Mouse (Mus musculus) lung, embryonic 15.5 days (tissue): ENCODE measurements around the gene Cse1l. TPM values are rescaled to one million over a fixed set of nuclear protein-coding genes. Genes with fewer than 3 reads are reported as not detected.

ENCODE experiments used
- ATAC-seq: fragments of 200-750 bp; cut with Nextera tagmentation; 2 replicates; pipeline ENCODE4 v1.8.0; 2017; ENCODE audit warnings: moderate number of reproducible peaks, borderline replicate concordance; ENCODE audit not compliant: low FRiP score, low TSS enrichment; ENCODE audit errors: extremely low read depth
- H3K27ac ChIP-seq: fragments of 300-500 bp; sonication (generic); 2 replicates; pipeline ENCODE4 v1.5.1; 2015; ENCODE audit warnings: moderate library complexity, mild to moderate bottlenecking, inconsistent platforms
- H3K27me3 ChIP-seq: fragments of 300-500 bp; sonication (generic); 2 replicates; pipeline ENCODE4 v1.6.1; 2015; ENCODE audit warnings: inconsistent platforms
- H3K36me3 ChIP-seq: fragments of 300-500 bp; sonication (generic); 2 replicates; pipeline ENCODE4 v1.6.1; 2015; ENCODE audit warnings: inconsistent platforms
- H3K4me1 ChIP-seq: fragments of 300-500 bp; sonication (generic); 2 replicates; pipeline ENCODE4 v1.6.1; 2015; ENCODE audit warnings: inconsistent platforms
- H3K4me2 ChIP-seq: fragments of 300-500 bp; sonication (generic); 2 replicates; pipeline ENCODE4 v1.6.1; 2015; ENCODE audit warnings: inconsistent platforms, mild to moderate bottlenecking, moderate library complexity
- H3K4me3 ChIP-seq: fragments of 300-500 bp; sonication (generic); 2 replicates; pipeline ENCODE4 v1.5.1; 2015; ENCODE audit warnings: mild to moderate bottlenecking, inconsistent platforms
- H3K9ac ChIP-seq: fragments of 300-500 bp; sonication (generic); 2 replicates; pipeline ENCODE4 v1.6.1; 2015; ENCODE audit warnings: inconsistent platforms
- H3K9me3 ChIP-seq: fragments of 300-500 bp; sonication (generic); 2 replicates; pipeline ENCODE4 v1.6.1; 2016; ENCODE audit warnings: inconsistent platforms
- WGBS: fragments of 180-500 bp; shearing (Covaris S2); methylation state at CpG from one replicate; pipeline ENCODE4 v1.1.7; 2015; 5-methylcytosine and 5-hydroxymethylcytosine counted together
- polyA plus RNA-seq: library from polyadenylated mRNA; unstranded; fragments of >200 nt; fragmentation: Nextera tagmentation; extraction: Ambion mirVana; gene quantifications from 2 replicates; pipeline ENCODE4 v1.2.1, GENCODE M21; 2015

Gene Cse1l
- polyA plus RNA-seq, 1 experiment from 2014 or later: 127 TPM

DNA sequence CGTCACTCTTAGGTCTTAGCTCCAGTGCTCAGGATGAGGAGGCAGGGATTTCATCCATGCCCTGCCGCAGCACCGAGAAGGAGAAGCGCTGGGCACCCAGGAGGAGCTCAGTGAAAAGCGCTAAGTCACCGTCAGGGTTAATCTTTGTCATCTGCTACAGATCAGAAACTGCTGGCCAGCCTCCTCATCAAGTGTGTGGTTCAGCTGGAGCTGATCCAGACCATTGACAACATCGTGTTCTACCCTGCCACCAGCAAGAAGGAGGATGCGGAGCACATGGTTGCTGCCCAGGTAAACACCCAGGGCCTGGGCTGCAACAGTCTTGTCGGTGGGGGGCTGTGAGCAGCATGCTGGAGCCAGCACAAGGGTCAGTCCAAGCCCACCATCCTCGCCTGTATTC is 20.2 kb upstream of the Cse1l start:
- Histone ChIP-seq H3K9me3 (no peaks in the 10 kb centered on the region), H3K27me3 (no peaks in the 10 kb centered on the region), H3K4me2 (no peak overlapping the region), H3K4me1 (no peaks in the 10 kb centered on the region), H3K27ac (no peak overlapping the region), H3K4me3 (no peak overlapping the region), H3K9ac (no peak overlapping the region), H3K36me3 (peaks cover 20% of the 10 kb centered on the region)
- WGBS: 61% methylated on average over 10 of the region's 10 CpGs
- ATAC-seq: no peak

DNA sequence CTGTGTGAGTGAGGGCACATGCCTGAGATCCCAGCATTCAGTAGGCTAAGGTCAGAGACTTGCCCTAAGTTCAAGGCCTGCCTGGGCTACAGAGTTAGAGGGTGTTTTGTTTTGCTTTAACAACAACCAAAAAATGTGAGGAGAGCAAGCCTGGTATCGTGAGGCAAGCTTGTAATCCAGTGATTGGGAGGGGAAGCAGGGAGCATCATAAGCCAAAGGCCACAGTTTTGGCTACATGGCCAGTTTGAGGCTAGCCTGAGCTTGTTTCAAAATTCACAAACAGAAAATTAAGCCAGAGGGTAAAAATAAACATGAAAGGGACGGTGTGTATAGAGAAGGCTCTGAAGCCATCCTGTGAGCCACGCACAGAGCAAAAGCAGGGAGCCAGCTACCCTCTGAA is 19.6 kb upstream of the Cse1l start:
- Histone ChIP-seq H3K27me3 (no peaks in the 10 kb centered on the region), H3K4me1 (no peaks in the 10 kb centered on the region), H3K9me3 (no peaks in the 10 kb centered on the region), H3K36me3 (peaks cover 18% of the 10 kb centered on the region), H3K4me3 (no peak overlapping the region), H3K27ac (no peak overlapping the region), H3K4me2 (no peak overlapping the region), H3K9ac (no peak overlapping the region)
- WGBS: 84% methylated on average over 3 of the region's 3 CpGs
- no peak for ATAC-seq

DNA sequence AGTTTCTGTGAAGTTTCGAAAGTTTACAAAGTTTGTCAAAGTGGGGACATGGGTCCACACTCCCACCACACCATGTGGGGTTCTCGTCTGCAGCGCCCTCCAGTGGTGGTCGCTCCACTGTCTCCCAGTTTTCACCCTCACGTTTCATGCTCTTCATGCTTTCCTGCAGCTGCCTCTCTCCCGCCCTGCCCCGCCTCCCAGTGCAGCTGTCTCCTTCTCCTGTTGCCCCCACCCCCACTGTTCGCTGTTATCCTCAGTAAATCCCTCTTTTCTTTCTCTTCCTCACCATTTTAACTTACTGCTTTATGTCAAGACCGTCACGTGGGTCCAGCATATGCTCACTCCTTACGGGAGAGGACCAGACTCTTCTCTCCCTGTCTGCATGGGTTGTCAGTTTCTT is 18.0 kb upstream of the Cse1l start:
- ATAC-seq: no peak
- Histone ChIP-seq H3K27ac (no peak overlapping the region), H3K36me3 (peaks cover 18% of the 10 kb centered on the region)

GRCm38 (mm10) chr2:166891366-166891880 is 14.4 kb upstream of the Cse1l start:
- Histone ChIP-seq H3K36me3 (peaks cover 20% of the 10 kb centered on the region), H3K9me3 (no peaks in the 10 kb centered on the region), H3K9ac (no peak overlapping the region), H3K4me1 (no peaks in the 10 kb centered on the region), H3K27me3 (no peaks in the 10 kb centered on the region), H3K4me2 (no peak overlapping the region), H3K27ac (no peak overlapping the region), H3K4me3 (no peak overlapping the region)
- WGBS: 78% methylated on average over 9 of the region's 9 CpGs
- no peak for ATAC-seq

More for the DNA sequence above, 18.0 kb upstream of the Cse1l start:
- Histone ChIP-seq H3K9ac (no peak overlapping the region), H3K4me2 (no peak overlapping the region), H3K9me3 (no peaks in the 10 kb centered on the region), H3K27me3 (no peaks in the 10 kb centered on the region), H3K4me1 (no peaks in the 10 kb centered on the region), H3K4me3 (no peak overlapping the region)
- 40% methylated on average over 11 of the region's 11 CpGs for WGBS

DNA sequence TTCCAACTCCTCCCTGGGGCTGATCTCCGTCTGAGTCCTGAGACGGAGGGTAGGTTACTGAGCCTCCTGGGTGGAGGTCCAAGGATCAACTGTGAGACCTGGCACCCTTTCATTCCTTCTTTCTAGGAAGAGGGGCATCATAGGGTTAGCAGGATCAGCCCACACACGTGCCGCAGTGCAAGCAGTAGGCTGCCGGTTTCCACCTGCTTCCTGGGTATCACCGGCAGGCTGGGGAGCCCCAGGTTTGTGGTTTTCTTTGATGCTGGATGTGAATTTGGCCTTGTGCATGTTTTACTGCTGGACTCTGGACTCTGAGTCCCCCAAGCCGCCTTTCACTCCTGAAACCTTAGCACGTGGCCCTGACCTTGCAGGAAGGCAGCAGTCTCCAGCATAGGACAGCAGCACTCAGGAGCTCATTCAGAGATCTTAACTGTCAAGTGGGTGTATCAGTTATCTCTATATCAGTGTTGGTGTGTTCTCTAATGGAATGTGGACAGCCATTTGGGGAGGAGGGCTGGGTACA is 13.6 kb upstream of the Cse1l start:
- H3K27ac ChIP-seq: no peak overlapping the region
- H3K4me2 ChIP-seq: no peak overlapping the region
- ATAC-seq: no peak

DNA sequence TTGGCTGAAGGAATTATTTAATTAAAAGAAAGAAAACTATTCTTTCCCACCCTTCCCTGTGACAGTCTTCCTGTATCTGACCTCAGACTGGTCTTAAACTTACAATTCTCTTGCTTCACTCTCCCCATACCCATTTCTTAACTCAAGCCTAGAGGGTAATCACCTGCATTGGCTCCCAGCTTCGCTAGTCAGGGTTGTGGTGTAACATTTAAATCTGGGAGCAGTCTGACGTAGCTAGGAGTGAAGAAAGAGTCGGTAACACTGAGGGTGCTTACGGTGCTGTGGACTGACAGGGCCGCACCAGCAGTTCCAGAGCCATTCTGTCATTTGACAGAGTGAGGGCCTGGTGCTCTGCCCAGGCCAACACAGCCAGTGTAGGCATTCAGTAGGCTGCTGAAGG is 12.8 kb upstream of the Cse1l start:
- ATAC-seq: no peak
- Histone ChIP-seq H3K4me1 (no peaks in the 10 kb centered on the region), H3K9ac (no peak overlapping the region), H3K4me2 (no peak overlapping the region), H3K27me3 (no peaks in the 10 kb centered on the region), H3K36me3 (peaks cover 20% of the 10 kb centered on the region), H3K9me3 (no peaks in the 10 kb centered on the region), H3K4me3 (no peak overlapping the region), H3K27ac (no peak overlapping the region)
- 90% methylated on average over 5 of the region's 5 CpGs for WGBS

More for the DNA sequence above, 13.6 kb upstream of the Cse1l start:
- peaks cover 20% of the 10 kb centered on the region for H3K36me3 ChIP-seq
- no peak overlapping the region for H3K4me3 ChIP-seq
- no peaks in the 10 kb centered on the region for H3K9me3 ChIP-seq
- no peak overlapping the region for H3K9ac ChIP-seq
- H3K27me3 ChIP-seq: no peaks in the 10 kb centered on the region
- 96% methylated on average over 8 of the region's 8 CpGs for WGBS
- H3K4me1 ChIP-seq: no peaks in the 10 kb centered on the region

DNA sequence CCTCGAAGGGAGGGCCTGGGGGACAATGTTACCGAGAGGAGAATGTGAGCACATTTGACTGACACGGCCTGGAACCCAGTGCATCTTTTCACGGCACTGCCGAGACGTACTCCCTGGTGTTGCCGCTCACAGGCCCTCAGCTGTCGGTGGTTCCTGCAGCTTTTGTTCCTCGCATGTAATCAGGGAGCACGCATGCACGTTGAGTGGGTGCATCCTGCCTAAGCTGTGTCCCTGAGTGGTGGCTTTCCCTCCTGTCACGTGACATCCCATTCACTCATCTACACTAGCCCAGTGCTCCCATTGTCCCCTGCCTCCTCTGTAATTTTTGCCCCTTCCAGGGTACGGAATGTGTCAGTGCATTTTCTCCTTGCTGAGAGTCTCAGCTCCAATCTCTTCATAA is 9.5 kb upstream of the Cse1l start:
- H3K27me3 ChIP-seq: no peaks in the 10 kb centered on the region
- no peak overlapping the region for H3K27ac ChIP-seq
- ATAC-seq: no peak
- no peak overlapping the region for H3K9ac ChIP-seq
- no peak overlapping the region for H3K4me2 ChIP-seq
- H3K36me3 ChIP-seq: peaks cover 14% of the 10 kb centered on the region
- H3K9me3 ChIP-seq: no peaks in the 10 kb centered on the region
- 83% methylated on average over 13 of the region's 13 CpGs for WGBS
- H3K4me3 ChIP-seq: no peak overlapping the region
- no peaks in the 10 kb centered on the region for H3K4me1 ChIP-seq

DNA sequence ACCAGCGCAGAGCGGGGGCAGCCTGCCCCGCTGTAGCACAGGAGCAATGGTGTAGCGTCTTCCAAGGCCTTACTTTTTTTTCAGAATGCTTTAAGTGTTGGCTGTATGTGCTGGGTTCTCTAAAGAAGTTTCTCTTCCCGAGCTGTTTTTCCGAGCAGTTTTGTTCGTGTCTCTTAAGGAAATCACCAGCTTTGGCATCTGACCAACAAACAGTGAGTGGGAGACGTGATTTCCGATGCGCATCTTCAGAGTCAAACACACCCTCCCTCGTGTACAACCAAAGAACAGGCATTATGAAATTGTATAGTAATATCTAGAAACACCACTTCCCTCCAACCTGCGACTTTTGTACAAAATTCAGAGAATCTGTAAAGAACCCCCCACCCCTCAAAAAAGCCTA is 8.9 kb upstream of the Cse1l start:
- H3K4me3 ChIP-seq: no peak overlapping the region
- no peak overlapping the region for H3K27ac ChIP-seq
- peaks cover 11% of the 10 kb centered on the region for H3K36me3 ChIP-seq
- ATAC-seq: no peak
- 77% methylated on average over 12 of the region's 12 CpGs for WGBS
- no peak overlapping the region for H3K4me2 ChIP-seq
- H3K4me1 ChIP-seq: no peaks in the 10 kb centered on the region
- no peaks in the 10 kb centered on the region for H3K27me3 ChIP-seq
- H3K9me3 ChIP-seq: no peaks in the 10 kb centered on the region
- no peak overlapping the region for H3K9ac ChIP-seq

GRCm38 (mm10) chr2:166899161-166899560 is 6.7 kb upstream of the Cse1l start:
- Histone ChIP-seq H3K4me1 (no peaks in the 10 kb centered on the region), H3K9ac (no peak overlapping the region), H3K4me3 (no peak overlapping the region), H3K9me3 (no peaks in the 10 kb centered on the region), H3K4me2 (no peak overlapping the region), H3K27me3 (no peaks in the 10 kb centered on the region), H3K36me3 (peaks cover 6% of the 10 kb centered on the region), H3K27ac (no peak overlapping the region)
- 83% methylated on average over 2 of the region's 2 CpGs for WGBS
- ATAC-seq: no peak

DNA sequence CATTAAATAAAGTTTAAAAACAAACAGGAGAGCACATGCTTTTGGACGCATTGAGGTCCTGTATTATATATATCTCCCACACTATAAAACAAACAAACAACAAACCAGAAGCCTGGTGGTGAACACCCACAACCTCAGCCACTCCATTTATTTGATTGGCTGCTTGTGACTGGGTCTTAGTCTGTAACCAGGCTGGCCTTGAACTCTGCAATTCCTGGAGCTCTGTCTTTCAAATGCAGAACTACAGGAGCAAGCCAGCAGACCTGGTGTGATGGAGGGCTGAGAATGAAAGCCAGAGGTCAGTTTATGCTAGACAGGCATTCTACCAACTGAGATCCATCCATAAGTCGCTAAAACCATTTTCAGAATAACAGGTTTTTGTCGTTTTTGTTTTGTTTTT is 6.1 kb upstream of the Cse1l start:
- no peaks in the 10 kb centered on the region for H3K27me3 ChIP-seq
- H3K9ac ChIP-seq: no peak overlapping the region
- H3K4me2 ChIP-seq: no peak overlapping the region
- no peaks in the 10 kb centered on the region for H3K4me1 ChIP-seq
- no peak overlapping the region for H3K27ac ChIP-seq
- peaks cover under 1% of the 10 kb centered on the region; the same call in 1 of the 2 replicates for H3K36me3 ChIP-seq
- WGBS: 56% methylated on average over 3 of the region's 3 CpGs
- H3K4me3 ChIP-seq: no peak overlapping the region
- no peak for ATAC-seq
- no peaks in the 10 kb centered on the region for H3K9me3 ChIP-seq

- Histone ChIP-seq H3K9me3 (no peaks in the 10 kb centered on the region), H3K27ac (no peak overlapping the region), H3K4me1 (peaks cover 5% of the 10 kb centered on the region; the same call in 1 of the 2 replicates), H3K27me3 (no peaks in the 10 kb centered on the region), H3K9ac (no peak overlapping the region), H3K4me2 (no peak overlapping the region), H3K4me3 (no peak overlapping the region), H3K36me3 (no peaks in the 10 kb centered on the region)
- 81% methylated on average over 8 of the region's 8 CpGs for WGBS
- ATAC-seq: no peak
Measured at GRCm38 (mm10) chr2:166900792-166901505, 4.9 kb upstream of the Cse1l start.

- H3K4me2 ChIP-seq: no peak overlapping the region
- H3K4me1 ChIP-seq: peaks cover 16% of the 10 kb centered on the region
- no peak overlapping the region for H3K4me3 ChIP-seq
- WGBS: 86% methylated on average over 6 of the region's 6 CpGs
- H3K36me3 ChIP-seq: no peaks in the 10 kb centered on the region
- H3K27me3 ChIP-seq: no peaks in the 10 kb centered on the region
- H3K9me3 ChIP-seq: no peaks in the 10 kb centered on the region
- no peak overlapping the region for H3K9ac ChIP-seq
- ATAC-seq: no peak
- H3K27ac ChIP-seq: no peak overlapping the region
Measured at GRCm38 (mm10) chr2:166903719-166904282, 2.0 kb upstream of the Cse1l start.
